Mouse (Mus musculus) ES-Bruce4 (cell line): ENCODE measurements around the gene Abcb9. TPM values are rescaled to one million over a fixed set of nuclear protein-coding genes. Genes with fewer than 3 reads are reported as not detected.
A peak's percentile ranks its signal among the peaks of the same experiment; 100 is the strongest.

Experiments used
- H3K27ac ChIP-seq: 2 replicates; pipeline ENCODE4 v1.5.1; 2012; ENCODE audit warnings: low read length, inconsistent platforms; ENCODE audit not compliant: insufficient read depth
- H3K27me3 ChIP-seq: 2 replicates; pipeline ENCODE4 v1.6.1; 2012; ENCODE audit warnings: mild to moderate bottlenecking, low read length, inconsistent platforms; ENCODE audit not compliant: control insufficient read depth, poor library complexity, insufficient read depth, severe bottlenecking
- H3K36me3 ChIP-seq: 2 replicates; pipeline ENCODE4 v1.6.1; 2012; ENCODE audit warnings: inconsistent platforms, mild to moderate bottlenecking, low read length, moderate library complexity; ENCODE audit not compliant: control insufficient read depth, poor library complexity, insufficient read depth, severe bottlenecking
- H3K4me1 ChIP-seq: one replicate; pipeline ENCODE4 v1.8.1; 2011; ENCODE audit warnings: low read length; ENCODE audit not compliant: control insufficient read depth, insufficient read depth
- H3K4me3 ChIP-seq: 2 replicates; pipeline ENCODE4 v1.5.1; 2011; ENCODE audit warnings: low read depth, mild to moderate bottlenecking, low read length
- H3K9ac ChIP-seq: 2 replicates; pipeline ENCODE4 v1.6.1; 2012; ENCODE audit warnings: low read depth, mild to moderate bottlenecking, inconsistent platforms; ENCODE audit not compliant: poor library complexity, severe bottlenecking
- H3K9me3 ChIP-seq: replicated peaks from 2 replicates; pipeline ENCODE4 v1.6.1; 2012; ENCODE audit warnings: mild to moderate bottlenecking, low read length, inconsistent platforms; ENCODE audit not compliant: control insufficient read depth, poor library complexity, insufficient read depth, severe bottlenecking
- CTCF ChIP-seq: IDR thresholded peaks from one replicate; pipeline ENCODE4 v1.8.1; 2011; ENCODE audit warnings: low read depth, low read length
- EP300 ChIP-seq: IDR thresholded peaks from 2 replicates; pipeline ENCODE4 v1.6.1; 2011; ENCODE audit warnings: low read depth, low read length; ENCODE audit not compliant: insufficient read depth
- POLR2A ChIP-seq: IDR thresholded peaks from one replicate; pipeline ENCODE4 v1.8.1; 2011; ENCODE audit warnings: low read length; ENCODE audit not compliant: insufficient read depth
- polyA plus RNA-seq: library from polyadenylated mRNA; stranded (reverse); fragments of >200 nt; gene quantifications from 2 replicates; pipeline ENCODE4 v1.2.4, GENCODE M21; 2011; ENCODE audit warnings: low read depth; ENCODE audit not compliant: missing spikeins, insufficient read depth, insufficient read length

Abcb9 gene
- polyA plus RNA-seq, 1 experiment = 0.79 TPM

GRCm38 (mm10) chr5:124100128-124101044 lies 4.8 kb upstream of the Abcb9 start:
- no peaks in the 10 kb centered on the region for H3K36me3 ChIP-seq
- no peak overlapping the region for H3K4me3 ChIP-seq
- no peak overlapping the region for H3K9ac ChIP-seq
- no peak for TF ChIP-seq EP300
- TF ChIP-seq POLR2A = no peak
- TF ChIP-seq CTCF = no peak
- peaks cover 5% of the 10 kb centered on the region for H3K9me3 ChIP-seq
- H3K27ac ChIP-seq = no peak overlapping the region
- no peaks in the 10 kb centered on the region for H3K4me1 ChIP-seq
- H3K27me3 ChIP-seq = no peaks in the 10 kb centered on the region

- Histone ChIP-seq H3K27me3 (no peaks in the 10 kb centered on the region), H3K4me1 (no peaks in the 10 kb centered on the region), H3K9ac (no peak overlapping the region), H3K36me3 (no peaks in the 10 kb centered on the region), H3K4me3 (no peak overlapping the region), H3K27ac (no peak overlapping the region), H3K9me3 (peaks cover 2% of the 10 kb centered on the region; the same call in 1 of the 2 replicates)
- TF ChIP-seq EP300 = no peak
- no peak for TF ChIP-seq CTCF
- no peak for TF ChIP-seq POLR2A
Measured at GRCm38 (mm10) chr5:124098923-124099322, 3.3 kb upstream of the Abcb9 start.

DNA sequence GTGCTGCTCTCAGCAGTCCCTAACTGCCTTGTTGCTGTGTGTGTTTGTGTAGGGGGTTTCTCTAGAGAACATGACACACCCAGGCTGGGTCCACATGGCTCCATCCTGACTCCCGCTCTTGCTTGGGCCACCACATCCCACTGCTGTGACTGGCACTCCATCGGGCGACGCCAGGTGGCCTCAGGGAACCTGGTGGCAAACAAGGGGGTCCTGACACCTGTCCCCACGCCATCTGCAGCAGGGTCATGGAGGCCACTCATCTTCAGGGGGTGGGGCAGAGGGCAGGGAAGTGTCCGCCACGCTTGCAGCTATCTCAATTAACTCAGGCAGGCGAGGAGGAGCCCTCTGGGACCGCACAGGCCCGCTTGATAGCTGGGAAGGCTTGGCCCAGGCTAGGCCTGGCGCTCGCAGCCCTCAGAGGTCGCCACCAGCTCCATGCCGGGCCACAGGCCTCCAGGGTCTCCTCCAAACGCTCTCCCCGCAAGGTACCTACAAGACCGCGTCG lies 469 bp downstream of the Abcb9 start:
- H3K27ac ChIP-seq = no peak overlapping the region
- TF ChIP-seq EP300 = no peak
- no peak for TF ChIP-seq POLR2A
- no peak for TF ChIP-seq CTCF
- no peak overlapping the region for H3K9ac ChIP-seq
- H3K27me3 ChIP-seq = no peaks in the 10 kb centered on the region
- H3K4me3 ChIP-seq = peak overlapping the region; percentile 60
- no peaks in the 10 kb centered on the region for H3K4me1 ChIP-seq
- H3K9me3 ChIP-seq = no peaks in the 10 kb centered on the region
- no peaks in the 10 kb centered on the region for H3K36me3 ChIP-seq

GRCm38 (mm10) chr5:124093852-124094604 lies 1.6 kb downstream of the Abcb9 start:
- no peaks in the 10 kb centered on the region for H3K4me1 ChIP-seq
- no peaks in the 10 kb centered on the region for H3K9me3 ChIP-seq
- H3K27me3 ChIP-seq = no peaks in the 10 kb centered on the region
- H3K36me3 ChIP-seq = no peaks in the 10 kb centered on the region
- H3K27ac ChIP-seq = no peak overlapping the region
- no peak overlapping the region for H3K9ac ChIP-seq
- no peak overlapping the region for H3K4me3 ChIP-seq
- no peak for TF ChIP-seq EP300
- TF ChIP-seq CTCF = no peak
- no peak for TF ChIP-seq POLR2A

- Histone ChIP-seq H3K4me1 (no peaks in the 10 kb centered on the region), H3K27ac (no peak overlapping the region), H3K36me3 (no peaks in the 10 kb centered on the region), H3K9me3 (no peaks in the 10 kb centered on the region), H3K9ac (no peak overlapping the region), H3K4me3 (no peak overlapping the region), H3K27me3 (no peaks in the 10 kb centered on the region)
- TF ChIP-seq CTCF (no peak), POLR2A (no peak), EP300 (no peak)
Measured at GRCm38 (mm10) chr5:124093120-124093794, 2.3 kb downstream of the Abcb9 start.
